Mouse (Mus musculus) heart, embryonic 16.5 days (tissue): Measurements from ENCODE around the gene Mybbp1a. TPM values are rescaled to one million over a fixed set of nuclear protein-coding genes. Genes with fewer than 3 reads are reported as not detected.

Source experiments
- ATAC-seq: fragments of 200-750 bp; cut with Nextera tagmentation; replicated peaks from 2 replicates; pipeline ENCODE4 v1.8.0; 2017; ENCODE audit warnings: moderate number of reproducible peaks; ENCODE audit not compliant: insufficient read depth, low FRiP score; ENCODE audit errors: extremely low read depth
- H3K27ac ChIP-seq: fragments of 300-500 bp; sonication (generic); 2 replicates; pipeline ENCODE4 v1.5.1; 2014; ENCODE audit warnings: mild to moderate bottlenecking, low read length, control low read depth, moderate library complexity
- H3K27me3 ChIP-seq: fragments of 300-500 bp; sonication (generic); 2 replicates; pipeline ENCODE4 v1.6.1; 2014; ENCODE audit warnings: low read length, mixed read lengths; ENCODE audit not compliant: control insufficient read depth, insufficient read depth
- H3K36me3 ChIP-seq: fragments of 300-500 bp; sonication (generic); 2 replicates; pipeline ENCODE4 v1.6.1; 2014; ENCODE audit not compliant: control insufficient read depth, insufficient read depth
- H3K4me1 ChIP-seq: fragments of 300-500 bp; sonication (generic); 2 replicates; pipeline ENCODE4 v1.6.1; 2014; ENCODE audit warnings: low read length, mixed read lengths; ENCODE audit not compliant: control insufficient read depth, insufficient read depth
- H3K4me2 ChIP-seq: fragments of 300-500 bp; sonication (generic); 2 replicates; pipeline ENCODE4 v1.6.1; 2014; ENCODE audit warnings: low read depth, mild to moderate bottlenecking, control low read depth, low read length
- H3K4me3 ChIP-seq: fragments of 300-500 bp; sonication (generic); 2 replicates; pipeline ENCODE4 v1.5.1; 2014; ENCODE audit warnings: mild to moderate bottlenecking, control low read depth, low read length
- H3K9ac ChIP-seq: fragments of 300-500 bp; sonication (generic); 2 replicates; pipeline ENCODE4 v1.6.1; 2014; ENCODE audit warnings: low read length, control low read depth
- H3K9me3 ChIP-seq: fragments of 300-500 bp; sonication (generic); replicated peaks from 2 replicates; pipeline ENCODE4 v1.6.1; 2016; ENCODE audit warnings: low read length; ENCODE audit not compliant: control insufficient read depth
- WGBS: fragments of 180-500 bp; shearing (Covaris S2); extraction: QIAGEN DNeasy Blood & Tissue Kit; methylation state at CpG from one replicate; pipeline ENCODE4 v1.1.7; 2014; 5-methylcytosine and 5-hydroxymethylcytosine counted together
- polyA plus RNA-seq: library from polyadenylated mRNA; unstranded; fragments of >200 nt; fragmentation: Nextera tagmentation; extraction: Ambion mirVana; gene quantifications from 2 replicates; pipeline ENCODE4 v1.2.1, GENCODE M21; 2015

The Mybbp1a gene
- polyA plus RNA-seq, 1 experiment from 2014 or later: 70.2 TPM

DNA sequence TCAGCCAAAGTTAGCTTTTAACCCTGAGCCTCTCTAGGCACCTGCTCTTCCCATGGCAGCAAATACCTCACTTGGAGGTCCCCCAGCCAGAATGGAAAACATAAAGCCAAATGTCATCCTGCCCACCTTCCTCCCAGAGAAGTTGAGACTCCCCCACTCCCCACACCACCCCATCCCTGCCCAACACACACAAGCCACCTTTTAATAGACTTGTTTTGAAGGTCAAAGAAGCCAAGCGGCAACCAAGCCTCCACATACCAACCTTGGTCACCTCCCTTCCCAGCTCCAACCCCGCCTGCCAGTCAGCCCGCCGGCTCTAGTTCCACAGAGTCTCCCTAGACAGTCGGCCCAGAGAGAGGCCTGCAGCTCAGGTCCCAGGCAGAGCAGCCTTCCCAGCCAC, 39.1 kb upstream of the Mybbp1a start:
- Histone ChIP-seq H3K27ac (peak overlapping the region; percentile 43), H3K4me1 (peaks cover 54% of the 10 kb centered on the region), H3K4me2 (no peak overlapping the region), H3K27me3 (no peaks in the 10 kb centered on the region), H3K36me3 (peaks cover 25% of the 10 kb centered on the region), H3K4me3 (no peak overlapping the region), H3K9ac (peak overlapping the region; percentile 5; the same call in 1 of the 2 replicates), H3K9me3 (no peaks in the 10 kb centered on the region)
- no peak; the same call in 1 of the 2 replicates for ATAC-seq
- WGBS: 43% methylated on average over 5 of the region's 5 CpGs

DNA sequence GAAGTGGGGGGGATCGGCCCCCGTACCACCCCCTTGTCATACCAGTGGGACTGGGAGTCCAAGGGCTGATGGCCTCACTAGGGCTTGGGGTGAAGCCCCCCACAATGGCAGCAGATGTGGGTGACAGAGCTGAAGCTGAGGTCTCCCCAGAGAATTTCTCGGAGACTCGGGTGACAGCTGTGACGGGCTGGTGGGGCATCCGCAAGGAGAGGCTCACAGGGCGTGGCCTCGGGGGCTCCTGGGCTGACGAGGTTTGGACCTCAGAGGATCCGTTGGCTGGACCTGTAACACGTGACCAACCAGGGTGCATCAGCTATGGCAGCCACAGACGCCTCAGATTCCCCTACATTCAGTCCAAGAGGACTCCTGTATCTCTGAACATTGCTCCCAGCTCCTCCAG, 38.2 kb upstream of the Mybbp1a start:
- Histone ChIP-seq H3K9me3 (no peaks in the 10 kb centered on the region), H3K9ac (no peak overlapping the region), H3K27ac (no peak overlapping the region), H3K4me2 (no peak overlapping the region), H3K27me3 (no peaks in the 10 kb centered on the region), H3K36me3 (peaks cover 25% of the 10 kb centered on the region), H3K4me3 (no peak overlapping the region), H3K4me1 (peaks cover 52% of the 10 kb centered on the region)
- 80% methylated on average over 12 of the region's 12 CpGs for WGBS
- ATAC-seq: no peak

DNA sequence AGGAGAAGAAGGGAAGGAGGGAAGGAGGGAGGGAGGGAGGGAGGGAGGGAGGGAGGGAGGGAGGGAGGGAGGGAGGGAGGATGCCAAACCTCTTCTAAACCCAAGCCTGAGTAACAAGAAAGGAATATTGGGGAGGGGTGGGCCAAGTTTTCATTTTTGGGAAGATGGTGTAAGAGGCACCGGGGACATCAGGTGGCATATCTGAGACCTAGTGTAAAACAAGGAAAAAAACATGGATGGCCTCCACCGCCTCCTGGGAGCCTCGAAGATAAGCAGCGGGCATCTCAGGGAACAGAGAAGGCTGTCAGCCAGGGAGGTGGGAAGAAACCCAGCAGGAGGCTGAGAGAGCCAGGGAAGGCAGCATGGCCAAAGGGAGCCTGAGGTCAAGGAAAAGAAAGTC, 35.6 kb upstream of the Mybbp1a start:
- ATAC-seq: no peak
- Histone ChIP-seq H3K4me3 (no peak overlapping the region), H3K9me3 (no peaks in the 10 kb centered on the region), H3K9ac (peak overlapping the region; percentile 34; the same call in 1 of the 2 replicates), H3K36me3 (peaks cover 7% of the 10 kb centered on the region; the same call in 1 of the 2 replicates), H3K4me2 (peak overlapping the region; percentile 91), H3K27ac (peak overlapping the region; percentile 89), H3K4me1 (peaks cover 71% of the 10 kb centered on the region), H3K27me3 (no peaks in the 10 kb centered on the region)
- WGBS: 30% methylated on average over 4 of the region's 4 CpGs

DNA sequence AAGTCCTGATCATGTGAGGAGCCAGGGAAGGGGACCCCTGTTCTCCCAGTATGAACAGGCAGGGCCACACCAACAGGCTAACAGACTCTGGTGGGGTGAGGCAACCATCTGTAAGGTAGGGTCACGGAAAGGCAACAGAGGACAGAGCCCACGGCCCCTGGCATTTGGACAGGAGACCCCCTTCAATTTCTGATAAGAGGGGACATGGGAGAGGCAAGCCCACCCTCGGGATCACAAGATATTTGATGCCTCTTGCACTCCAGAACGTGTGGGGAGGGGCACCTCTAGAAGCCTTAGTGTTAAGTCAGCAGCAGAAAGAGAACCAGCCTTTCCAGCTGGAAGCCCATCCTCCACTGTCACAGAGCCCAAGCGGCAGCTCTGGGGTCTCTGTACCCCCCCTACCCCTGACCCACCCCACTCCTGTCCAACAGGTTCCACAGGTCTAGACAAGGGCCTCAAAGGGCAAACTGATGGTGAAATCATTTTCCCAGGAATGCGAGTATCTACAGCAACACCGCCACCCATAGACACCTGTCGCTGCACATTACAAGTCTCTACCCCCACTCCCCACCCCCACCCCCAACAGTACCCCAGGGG, 35.0 kb upstream of the Mybbp1a start:
- WGBS: 35% methylated on average over 8 of the region's 8 CpGs
- no peak for ATAC-seq
- peaks cover 71% of the 10 kb centered on the region for H3K4me1 ChIP-seq
- peak overlapping the region; percentile 64 for H3K9ac ChIP-seq
- peaks cover 7% of the 10 kb centered on the region; the same call in 1 of the 2 replicates for H3K36me3 ChIP-seq
- peak overlapping the region; percentile 89 for H3K27ac ChIP-seq
- peak overlapping the region; percentile 39; the same call in 1 of the 2 replicates for H3K4me3 ChIP-seq
- H3K4me2 ChIP-seq: peak overlapping the region; percentile 91
- no peaks in the 10 kb centered on the region for H3K27me3 ChIP-seq
- no peaks in the 10 kb centered on the region for H3K9me3 ChIP-seq

DNA sequence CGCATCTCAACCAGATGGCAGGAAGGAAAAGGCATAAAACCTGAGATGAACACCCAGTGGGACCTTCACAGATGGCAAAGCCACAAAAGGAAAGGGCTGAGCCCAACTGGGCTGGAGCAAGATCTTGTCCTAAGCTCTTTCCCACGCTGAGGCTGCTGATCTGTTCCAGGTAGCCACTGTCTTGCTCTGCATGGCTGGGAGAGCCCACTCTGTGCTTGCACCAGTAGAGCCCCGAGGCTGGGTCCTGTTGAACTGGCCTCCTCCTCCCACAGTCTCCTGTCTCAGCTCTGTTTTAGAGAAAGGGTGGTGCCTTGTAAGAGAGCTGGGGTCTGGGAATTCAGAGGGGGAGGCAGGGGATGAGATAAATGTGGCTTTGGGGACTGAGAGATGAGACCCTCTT, 34.1 kb upstream of the Mybbp1a start:
- ATAC-seq: no peak
- Histone ChIP-seq H3K9me3 (no peaks in the 10 kb centered on the region), H3K4me3 (peak overlapping the region; percentile 39), H3K4me1 (peaks cover 68% of the 10 kb centered on the region), H3K27ac (peak overlapping the region; percentile 89), H3K9ac (peak overlapping the region; percentile 64), H3K27me3 (no peaks in the 10 kb centered on the region), H3K36me3 (peaks cover 5% of the 10 kb centered on the region; the same call in 1 of the 2 replicates), H3K4me2 (peak overlapping the region; percentile 91)
- 17% methylated on average over 3 of the region's 3 CpGs for WGBS

DNA sequence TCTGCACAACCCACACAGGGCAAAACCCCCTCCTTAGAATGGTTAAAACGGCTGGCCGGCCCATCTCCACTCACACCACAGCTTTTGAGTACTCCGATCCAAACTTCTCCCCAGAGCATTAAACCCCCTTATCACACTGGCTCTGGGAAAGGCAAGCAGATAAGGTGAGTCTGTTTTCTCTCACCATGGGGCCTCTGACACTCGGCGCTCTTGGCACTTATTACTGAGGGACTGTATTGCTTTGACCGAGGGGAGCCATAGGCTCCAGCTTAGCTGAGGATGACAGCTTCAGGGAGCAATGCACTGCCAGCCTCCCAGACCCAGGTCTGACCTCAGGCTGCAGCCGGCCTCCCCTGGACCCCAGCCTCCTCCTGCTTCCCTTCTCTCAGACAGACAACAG, 33.6 kb upstream of the Mybbp1a start:
- Histone ChIP-seq H3K27me3 (no peaks in the 10 kb centered on the region), H3K36me3 (peaks cover 5% of the 10 kb centered on the region; the same call in 1 of the 2 replicates), H3K4me2 (peak overlapping the region; percentile 91), H3K9me3 (no peaks in the 10 kb centered on the region), H3K27ac (peak overlapping the region; percentile 89), H3K9ac (peak overlapping the region; percentile 64), H3K4me1 (peaks cover 68% of the 10 kb centered on the region), H3K4me3 (peak overlapping the region; percentile 80)
- 9% methylated on average over 7 of the region's 7 CpGs for WGBS
- ATAC-seq: peak; percentile 83

DNA sequence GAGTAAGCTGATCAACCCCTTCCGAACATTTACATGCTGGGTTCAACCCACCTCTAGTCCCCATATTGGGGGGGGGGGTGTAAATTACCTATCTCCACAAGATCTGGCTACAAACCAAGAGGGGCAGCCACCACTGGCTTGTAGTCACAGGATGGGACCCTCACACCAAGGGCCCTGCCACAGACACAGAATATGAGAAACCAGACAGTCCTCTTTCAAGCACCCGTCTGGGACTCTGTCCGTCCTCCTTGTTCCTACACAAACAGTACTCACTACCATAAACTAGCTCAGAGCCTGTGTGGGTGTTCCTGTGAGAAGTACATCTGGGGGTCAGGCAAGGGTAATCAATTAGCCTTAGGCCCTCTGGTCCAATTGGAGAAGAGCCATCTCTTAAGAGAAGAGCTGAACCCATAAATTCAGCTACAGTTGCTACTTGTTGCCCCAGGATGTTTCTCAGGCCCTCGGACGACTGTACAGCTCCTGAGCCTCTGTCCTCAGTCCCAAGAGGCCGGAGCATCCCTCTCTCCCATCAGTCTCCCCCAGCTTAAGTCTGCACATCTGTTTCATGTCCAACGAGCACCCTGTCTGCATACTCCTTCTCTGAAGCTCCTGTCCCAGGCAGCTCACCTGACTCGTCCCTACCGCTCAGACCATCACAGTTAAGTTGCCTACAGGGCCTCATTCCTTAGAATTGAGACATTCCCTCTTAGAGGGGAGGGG, 32.5 kb upstream of the Mybbp1a start:
- 40% methylated on average over 9 of the region's 9 CpGs for WGBS

DNA sequence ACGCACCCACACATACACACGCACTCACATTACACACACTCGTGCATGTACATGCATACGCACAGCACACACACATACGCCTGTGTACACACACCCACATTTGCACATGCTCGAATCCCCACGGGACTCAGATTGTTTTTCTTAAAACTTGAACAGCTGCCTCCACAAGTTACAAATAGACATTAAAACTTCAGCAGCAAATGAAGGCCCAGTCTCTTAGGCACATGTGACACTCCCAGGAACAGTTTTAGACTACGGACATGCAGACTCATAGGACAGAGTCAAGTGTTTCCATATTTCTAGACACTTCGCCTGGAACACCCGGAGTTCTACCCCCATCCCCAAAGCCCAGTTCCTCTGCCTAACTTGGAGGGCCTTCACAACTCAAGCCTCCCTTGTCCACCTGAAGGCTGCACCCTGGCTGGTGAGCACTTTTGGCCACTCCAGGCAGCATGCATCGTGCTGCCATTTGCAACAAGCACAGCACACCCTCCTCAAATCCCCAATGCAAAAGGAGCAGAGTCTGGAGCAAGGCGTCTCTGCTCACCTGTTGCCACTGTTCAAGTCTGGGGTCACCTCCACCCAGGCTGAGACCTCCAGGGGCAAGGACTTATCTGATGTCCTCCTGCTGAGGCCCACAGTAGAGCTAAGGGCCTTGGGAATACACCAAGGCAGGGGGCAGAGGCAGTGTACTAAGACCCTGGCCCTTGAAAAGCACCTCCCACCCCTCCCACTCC, 31.3 kb upstream of the Mybbp1a start:
- peak overlapping the region; percentile 80 for H3K4me3 ChIP-seq
- 36% methylated on average over 12 of the region's 12 CpGs for WGBS
- H3K27ac ChIP-seq: peak overlapping the region; percentile 89
- no peaks in the 10 kb centered on the region for H3K36me3 ChIP-seq
- no peak for ATAC-seq
- H3K4me2 ChIP-seq: peak overlapping the region; percentile 91
- peaks cover 79% of the 10 kb centered on the region for H3K4me1 ChIP-seq
- H3K9ac ChIP-seq: peak overlapping the region; percentile 90
- no peaks in the 10 kb centered on the region for H3K27me3 ChIP-seq
- H3K9me3 ChIP-seq: no peaks in the 10 kb centered on the region

More for the DNA sequence above, 32.5 kb upstream of the Mybbp1a start:
- Histone ChIP-seq H3K4me2 (peak overlapping the region; percentile 91), H3K4me3 (peak overlapping the region; percentile 80), H3K27me3 (no peaks in the 10 kb centered on the region), H3K36me3 (no peaks in the 10 kb centered on the region; the same call in 1 of the 2 replicates), H3K9ac (peak overlapping the region; percentile 90), H3K27ac (peak overlapping the region; percentile 89), H3K4me1 (peaks cover 73% of the 10 kb centered on the region), H3K9me3 (no peaks in the 10 kb centered on the region)
- ATAC-seq: no peak
